Mouse (Mus musculus) limb, embryonic 11.5 days (tissue): Measurements from ENCODE around the gene Gm11037. TPM values are rescaled to one million over a fixed set of nuclear protein-coding genes. Genes with fewer than 3 reads are reported as not detected.
A peak's percentile ranks its signal among the peaks of the same experiment; 100 is the strongest.

ENCODE experiments used
- ATAC-seq: fragments of 200-750 bp; cut with Nextera tagmentation; 2 replicates; pipeline ENCODE4 v1.8.0; 2017; ENCODE audit warnings: low read depth; ENCODE audit not compliant: insufficient number of reproducible peaks, low FRiP score, low TSS enrichment
- DNase-seq: peaks from one replicate; pipeline ENCODE4 v3.0.0-alpha.2; 2015; ENCODE audit warnings: low spot score
- H3K27ac ChIP-seq: fragments of 300-500 bp; sonication (generic); replicated peaks from 2 replicates; pipeline ENCODE4 v1.5.1; 2014; ENCODE audit warnings: low read depth, mild to moderate bottlenecking, low read length
- H3K27me3 ChIP-seq: fragments of 300-500 bp; sonication (generic); 2 replicates; pipeline ENCODE4 v1.6.1; 2014; ENCODE audit warnings: mild to moderate bottlenecking, low read length, mixed read lengths; ENCODE audit not compliant: control insufficient read depth, insufficient read depth
- H3K36me3 ChIP-seq: fragments of 300-500 bp; sonication (generic); 2 replicates; pipeline ENCODE4 v1.6.1; 2014; ENCODE audit warnings: mild to moderate bottlenecking, low read length, moderate library complexity, mixed read lengths; ENCODE audit not compliant: control insufficient read depth, insufficient read depth
- H3K4me1 ChIP-seq: fragments of 300-500 bp; sonication (generic); 2 replicates; pipeline ENCODE4 v1.6.1; 2014; ENCODE audit warnings: low read length, mixed read lengths; ENCODE audit not compliant: control insufficient read depth, insufficient read depth
- H3K4me2 ChIP-seq: fragments of 300-500 bp; sonication (generic); 2 replicates; pipeline ENCODE4 v1.6.1; 2014; ENCODE audit warnings: low read depth, mild to moderate bottlenecking, moderate library complexity; ENCODE audit not compliant: severe bottlenecking
- H3K4me3 ChIP-seq: fragments of 300-500 bp; sonication (generic); 2 replicates; pipeline ENCODE4 v1.5.1; 2014; ENCODE audit warnings: low read depth, low read length
- H3K9ac ChIP-seq: fragments of 300-500 bp; sonication (generic); 2 replicates; pipeline ENCODE4 v1.6.1; 2014; ENCODE audit warnings: mild to moderate bottlenecking, low read length
- H3K9me3 ChIP-seq: fragments of 300-500 bp; sonication (generic); 2 replicates; pipeline ENCODE4 v1.6.1; 2016; ENCODE audit warnings: low read length; ENCODE audit not compliant: control insufficient read depth
- WGBS: fragments of 180-500 bp; shearing (Covaris S2); extraction: QIAGEN DNeasy Blood & Tissue Kit; methylation state at CpG from one replicate; pipeline ENCODE4 v1.1.7; 2014; 5-methylcytosine and 5-hydroxymethylcytosine counted together
- polyA plus RNA-seq: library from polyadenylated mRNA; unstranded; fragments of >200 nt; fragmentation: Nextera tagmentation; extraction: Ambion mirVana; gene quantifications from 2 replicates; pipeline ENCODE4 v1.2.1, GENCODE M21; 2014

The Gm11037 gene
- polyA plus RNA-seq, 1 experiment from 2014 or later: not detected

- no peak overlapping the region for H3K4me2 ChIP-seq
- ATAC-seq (no peak), DNase-seq (no peak)
- H3K9ac ChIP-seq: no peak overlapping the region
- 87% methylated on average over 10 of the region's 10 CpGs for WGBS
- peaks cover 6% of the 10 kb centered on the region; the same call in 1 of the 2 replicates for H3K36me3 ChIP-seq
- no peaks in the 10 kb centered on the region for H3K27me3 ChIP-seq
- no peak overlapping the region for H3K4me3 ChIP-seq
- H3K9me3 ChIP-seq: no peaks in the 10 kb centered on the region
- no peak overlapping the region for H3K27ac ChIP-seq
- H3K4me1 ChIP-seq: peaks cover 24% of the 10 kb centered on the region
These were observed 997 bp upstream of the Gm11037 start for GRCm38 (mm10) chr2:131132111-131132888.

- Histone ChIP-seq H3K9ac (no peak overlapping the region), H3K9me3 (no peaks in the 10 kb centered on the region), H3K4me3 (no peak overlapping the region), H3K36me3 (peaks cover 9% of the 10 kb centered on the region; the same call in 1 of the 2 replicates), H3K4me1 (peaks cover 15% of the 10 kb centered on the region), H3K27ac (0 out of 2 replicates have a peak overlapping the region, but pooled peaks have one; percentile 21), H3K27me3 (no peaks in the 10 kb centered on the region), H3K4me2 (no peak overlapping the region)
- DNase-seq (no peak), ATAC-seq (no peak)
- WGBS: 88% methylated on average over 1 of the region's 1 CpGs
These were observed 1.1 kb downstream of the Gm11037 start for GRCm38 (mm10) chr2:131134381-131134780.

DNA sequence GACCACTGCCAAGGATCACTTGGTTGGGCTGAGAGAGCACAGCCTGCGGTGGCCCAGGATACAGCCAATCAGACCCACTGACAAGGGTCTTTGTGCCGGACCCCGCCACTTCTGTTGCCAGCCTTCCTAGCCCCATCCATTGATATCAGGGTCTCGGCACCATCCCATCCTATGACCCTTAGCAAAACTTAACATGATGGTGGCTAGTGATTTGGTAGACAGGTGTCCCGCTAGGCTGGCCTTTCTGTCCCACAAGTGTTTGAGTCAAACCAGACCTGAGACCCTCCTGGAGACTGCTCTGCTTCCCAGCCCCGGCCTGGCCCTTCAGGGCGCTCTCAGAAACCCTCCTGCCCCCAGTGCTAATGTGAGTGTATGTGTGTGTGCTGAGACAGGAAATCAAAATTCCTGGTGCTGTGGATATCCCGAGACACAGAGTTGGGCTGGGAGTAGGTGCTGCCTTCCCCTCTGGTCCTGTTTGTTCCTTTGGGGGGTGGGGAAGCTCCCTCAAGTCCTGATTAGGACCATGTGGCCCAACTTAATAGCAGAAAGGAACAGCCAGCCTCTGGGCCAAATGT is 1.6 kb downstream of the Gm11037 start:
- ATAC-seq (no peak), DNase-seq (no peak)
- Histone ChIP-seq H3K27ac (0 out of 2 replicates have a peak overlapping the region, but pooled peaks have one; percentile 21), H3K4me2 (no peak overlapping the region), H3K4me1 (peaks cover 15% of the 10 kb centered on the region), H3K36me3 (peaks cover 9% of the 10 kb centered on the region; the same call in 1 of the 2 replicates), H3K9me3 (no peaks in the 10 kb centered on the region), H3K9ac (no peak overlapping the region), H3K4me3 (no peak overlapping the region), H3K27me3 (no peaks in the 10 kb centered on the region)
- 70% methylated on average over 8 of the region's 8 CpGs for WGBS

GRCm38 (mm10) chr2:131135521-131136139 is 2.3 kb downstream of the Gm11037 start:
- H3K4me3 ChIP-seq: no peak overlapping the region
- H3K4me1 ChIP-seq: peaks cover 15% of the 10 kb centered on the region
- no peaks in the 10 kb centered on the region for H3K9me3 ChIP-seq
- WGBS: 68% methylated on average over 11 of the region's 11 CpGs
- peaks cover 9% of the 10 kb centered on the region; the same call in 1 of the 2 replicates for H3K36me3 ChIP-seq
- H3K27me3 ChIP-seq: no peaks in the 10 kb centered on the region
- DNase-seq (no peak), ATAC-seq (no peak)
- no peak overlapping the region for H3K27ac ChIP-seq
- no peak overlapping the region for H3K4me2 ChIP-seq
- H3K9ac ChIP-seq: no peak overlapping the region

GRCm38 (mm10) chr2:131138296-131138695 is 5.0 kb downstream of the Gm11037 start:
- ATAC-seq (no peak), DNase-seq (no peak)
- Histone ChIP-seq H3K9me3 (no peaks in the 10 kb centered on the region), H3K27ac (no peak overlapping the region), H3K27me3 (no peaks in the 10 kb centered on the region), H3K4me1 (peaks cover 15% of the 10 kb centered on the region), H3K36me3 (peaks cover 14% of the 10 kb centered on the region; the same call in 1 of the 2 replicates), H3K4me3 (no peak overlapping the region), H3K9ac (no peak overlapping the region), H3K4me2 (no peak overlapping the region)
- WGBS: 85% methylated on average over 4 of the region's 4 CpGs

DNA sequence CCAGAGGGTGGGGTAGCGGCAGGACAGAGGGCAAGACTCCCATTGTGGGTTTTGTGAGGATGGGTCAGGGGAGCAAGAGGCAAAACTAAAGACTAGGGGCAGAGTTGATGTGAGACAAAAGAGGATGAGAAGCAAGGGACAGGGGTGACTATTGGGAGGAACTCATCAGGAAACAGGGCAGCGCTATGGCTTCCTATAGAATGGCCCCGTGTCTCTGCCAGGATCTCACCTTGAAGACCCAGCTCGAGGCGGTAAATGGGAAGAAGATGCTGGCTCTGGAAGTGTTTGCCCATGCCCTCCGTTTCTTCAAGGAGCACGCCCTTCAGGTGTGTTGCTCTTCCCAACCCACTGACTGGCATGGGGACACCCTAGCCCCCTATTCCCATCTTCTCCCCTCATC is 5.5 kb downstream of the Gm11037 start:
- no peak overlapping the region for H3K9ac ChIP-seq
- H3K27me3 ChIP-seq: no peaks in the 10 kb centered on the region
- H3K4me2 ChIP-seq: no peak overlapping the region
- no peaks in the 10 kb centered on the region for H3K9me3 ChIP-seq
- DNase-seq: no peak
- H3K4me1 ChIP-seq: peaks cover 15% of the 10 kb centered on the region
- 94% methylated on average over 7 of the region's 7 CpGs for WGBS
- no peak overlapping the region for H3K27ac ChIP-seq
- no peak for ATAC-seq
- peaks cover 14% of the 10 kb centered on the region; the same call in 1 of the 2 replicates for H3K36me3 ChIP-seq
- H3K4me3 ChIP-seq: no peak overlapping the region

- Histone ChIP-seq H3K36me3 (peaks cover 11% of the 10 kb centered on the region; the same call in 1 of the 2 replicates), H3K27me3 (no peaks in the 10 kb centered on the region), H3K27ac (no peak overlapping the region), H3K4me1 (peaks cover 13% of the 10 kb centered on the region), H3K4me2 (no peak overlapping the region), H3K9ac (no peak overlapping the region), H3K4me3 (no peak overlapping the region), H3K9me3 (no peaks in the 10 kb centered on the region)
- 92% methylated on average over 5 of the region's 5 CpGs for WGBS
- ATAC-seq (no peak), DNase-seq (no peak)
These were observed 6.0 kb downstream of the Gm11037 start for GRCm38 (mm10) chr2:131139287-131139686.

DNA sequence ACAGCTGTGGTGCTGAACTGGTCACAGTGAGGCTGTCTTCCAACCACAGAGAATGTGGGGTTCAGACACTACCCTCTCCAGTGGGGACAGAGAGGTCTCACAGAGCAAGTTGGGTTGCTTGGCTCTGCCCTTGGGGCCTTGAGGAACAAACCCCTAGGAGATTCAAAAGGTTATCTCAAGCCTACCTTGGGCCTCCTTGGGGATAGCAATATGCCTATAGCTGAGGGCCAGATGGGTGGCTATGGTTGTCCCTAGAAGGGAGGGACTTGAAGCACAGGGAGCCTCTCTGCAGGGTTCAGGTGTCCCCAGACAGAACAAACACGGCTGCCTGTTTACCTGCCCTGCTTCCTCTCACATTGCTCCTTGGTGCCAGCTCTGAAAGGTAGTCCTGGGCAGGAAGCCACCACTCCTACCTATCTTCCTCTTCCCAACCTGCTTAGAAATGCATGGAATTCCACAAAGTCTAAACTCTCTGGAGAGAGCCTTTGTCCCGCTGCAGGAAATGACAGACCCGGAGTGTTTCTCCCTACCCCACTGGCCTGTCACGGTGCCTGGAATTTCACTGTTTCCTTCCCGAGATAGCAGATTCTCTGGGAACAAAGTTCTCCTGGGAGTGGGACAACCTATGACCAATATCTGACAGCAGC is 6.7 kb downstream of the Gm11037 start:
- Histone ChIP-seq H3K27me3 (no peaks in the 10 kb centered on the region), H3K36me3 (peaks cover 15% of the 10 kb centered on the region; the same call in 1 of the 2 replicates), H3K4me3 (no peak overlapping the region), H3K4me1 (peaks cover 6% of the 10 kb centered on the region), H3K9me3 (no peaks in the 10 kb centered on the region), H3K4me2 (no peak overlapping the region), H3K9ac (no peak overlapping the region), H3K27ac (no peak overlapping the region)
- DNase-seq (no peak), ATAC-seq (no peak)
- WGBS: 58% methylated on average over 5 of the region's 5 CpGs
